Mouse (Mus musculus) limb, embryonic 14.5 days (tissue): ENCODE data around the gene Ptpdc1. TPM values are rescaled to one million over a fixed set of nuclear protein-coding genes. Genes with fewer than 3 reads are reported as not detected.

ENCODE experiments used
- ATAC-seq: fragments of 200-750 bp; cut with Nextera tagmentation; 2 replicates; pipeline ENCODE4 v1.8.0; 2017; ENCODE audit warnings: low read depth, moderate number of reproducible peaks, moderate TSS enrichment; ENCODE audit not compliant: low FRiP score
- DNase-seq: peaks from one replicate; pipeline ENCODE4 v3.0.0-alpha.2; 2015; ENCODE audit warnings: low spot score
- H3K27ac ChIP-seq: fragments of 300-500 bp; sonication (generic); replicated peaks from 2 replicates; pipeline ENCODE4 v1.5.1; 2014; ENCODE audit warnings: low read depth, mild to moderate bottlenecking, low read length, moderate library complexity, mixed read lengths
- H3K27me3 ChIP-seq: fragments of 300-500 bp; sonication (generic); 2 replicates; pipeline ENCODE4 v1.6.1; 2014; ENCODE audit warnings: low read length, mixed read lengths; ENCODE audit not compliant: control insufficient read depth, insufficient read depth
- H3K36me3 ChIP-seq: fragments of 300-500 bp; sonication (generic); 2 replicates; pipeline ENCODE4 v1.6.1; 2014; ENCODE audit warnings: mild to moderate bottlenecking, low read length, moderate library complexity, mixed read lengths; ENCODE audit not compliant: control insufficient read depth, insufficient read depth
- H3K4me1 ChIP-seq: fragments of 300-500 bp; sonication (generic); 2 replicates; pipeline ENCODE4 v1.6.1; 2014; ENCODE audit warnings: antibody characterized with exemption, low read length, mixed read lengths; ENCODE audit not compliant: control insufficient read depth, insufficient read depth
- H3K4me2 ChIP-seq: fragments of 300-500 bp; sonication (generic); replicated peaks from 2 replicates; pipeline ENCODE4 v1.6.1; 2014; ENCODE audit warnings: low read depth, mild to moderate bottlenecking, low read length, moderate library complexity; ENCODE audit not compliant: severe bottlenecking
- H3K4me3 ChIP-seq: fragments of 300-500 bp; sonication (generic); replicated peaks from 2 replicates; pipeline ENCODE4 v1.5.1; 2014; ENCODE audit warnings: low read length
- H3K9ac ChIP-seq: fragments of 300-500 bp; sonication (generic); 2 replicates; pipeline ENCODE4 v1.6.1; 2014; ENCODE audit warnings: mild to moderate bottlenecking, low read depth, low read length, moderate library complexity; ENCODE audit not compliant: severe bottlenecking
- H3K9me3 ChIP-seq: fragments of 300-500 bp; sonication (generic); 2 replicates; pipeline ENCODE4 v1.6.1; 2016; ENCODE audit warnings: low read length; ENCODE audit not compliant: control insufficient read depth
- POLR2A ChIP-seq: fragments of 200-500 bp; IDR thresholded peaks from 2 replicates; pipeline ENCODE4 v1.8.0; 2012; ENCODE audit warnings: inconsistent platforms, mild to moderate bottlenecking, moderate library complexity, borderline replicate concordance; ENCODE audit not compliant: insufficient read depth, insufficient read length; ENCODE audit errors: extremely low read depth
- WGBS: fragments of 180-500 bp; shearing (Covaris S2); extraction: QIAGEN DNeasy Blood & Tissue Kit; methylation state at CpG from one replicate; pipeline ENCODE4 v1.1.7; 2014; 5-methylcytosine and 5-hydroxymethylcytosine counted together
- polyA plus RNA-seq, 2 experiments: library from polyadenylated mRNA; depleted of rRNA in 1 of 2; stranded (reverse) in 1 of 2; unstranded in 1 of 2; fragments of >200 nt; fragmentation: Nextera tagmentation in 1 of 2; extraction: Ambion mirVana in 1 of 2; gene quantifications; 2 replicates each; pipeline versions ENCODE4 v1.2.1 to v1.2.3; 2012 to 2014

Gene Ptpdc1
- polyA plus RNA-seq, 2 experiments, result 16.3 to 20.2 TPM

GRCm38 (mm10) chr13:48604591-48604990, 20.9 kb downstream of the Ptpdc1 start:
- Histone ChIP-seq H3K4me3 (no peak overlapping the region), H3K4me2 (no peak overlapping the region), H3K27ac (no peak overlapping the region), H3K9me3 (no peaks in the 10 kb centered on the region), H3K27me3 (no peaks in the 10 kb centered on the region), H3K36me3 (peaks cover 18% of the 10 kb centered on the region; the same call in 1 of the 2 replicates), H3K4me1 (peaks cover 4% of the 10 kb centered on the region; the same call in 1 of the 2 replicates), H3K9ac (no peak overlapping the region)
- TF ChIP-seq POLR2A, result no peak
- no peak for DNase-seq
- WGBS, result 91% methylated on average over 5 of the region's 5 CpGs
- ATAC-seq, result no peak

DNA sequence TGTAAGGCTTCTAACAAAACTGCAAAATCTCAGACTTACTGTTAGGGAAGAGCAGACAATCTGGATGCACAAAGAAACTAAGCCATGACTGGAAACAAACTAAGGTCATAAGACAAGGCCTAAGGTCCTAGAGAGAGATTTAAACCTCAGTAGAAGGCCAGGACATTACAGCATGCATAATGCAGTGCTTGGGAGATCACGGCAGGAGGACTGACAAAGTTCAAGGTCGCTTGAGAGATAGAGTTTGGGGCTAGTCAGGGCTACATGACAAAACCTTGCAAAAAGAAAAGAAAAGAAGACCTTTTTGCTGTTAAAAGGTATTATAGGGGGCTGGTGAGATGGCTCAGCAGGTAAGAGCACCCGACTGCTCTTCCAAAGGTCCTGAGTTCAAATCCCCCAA, 22.2 kb downstream of the Ptpdc1 start:
- no peak overlapping the region for H3K4me2 ChIP-seq
- 87% methylated on average over 3 of the region's 3 CpGs for WGBS
- DNase-seq, result no peak
- TF ChIP-seq POLR2A, result no peak
- no peak overlapping the region for H3K4me3 ChIP-seq
- no peak overlapping the region for H3K9ac ChIP-seq
- H3K27ac ChIP-seq, result no peak overlapping the region
- no peaks in the 10 kb centered on the region for H3K27me3 ChIP-seq
- ATAC-seq, result no peak
- H3K9me3 ChIP-seq, result no peaks in the 10 kb centered on the region
- no peaks in the 10 kb centered on the region for H3K4me1 ChIP-seq
- peaks cover 18% of the 10 kb centered on the region; the same call in 1 of the 2 replicates for H3K36me3 ChIP-seq

- DNase-seq, result no peak
- 64% methylated on average over 7 of the region's 7 CpGs for WGBS
- no peak overlapping the region for H3K4me2 ChIP-seq
- no peak overlapping the region for H3K9ac ChIP-seq
- ATAC-seq, result no peak
- no peak overlapping the region for H3K4me3 ChIP-seq
- H3K9me3 ChIP-seq, result no peaks in the 10 kb centered on the region
- TF ChIP-seq POLR2A, result no peak
- peaks cover 20% of the 10 kb centered on the region for H3K36me3 ChIP-seq
- H3K27me3 ChIP-seq, result no peaks in the 10 kb centered on the region
- H3K4me1 ChIP-seq, result peaks cover 19% of the 10 kb centered on the region
- no peak overlapping the region for H3K27ac ChIP-seq
Measured at GRCm38 (mm10) chr13:48594605-48595004, 30.9 kb downstream of the Ptpdc1 start.

GRCm38 (mm10) chr13:48594031-48594430, 31.4 kb downstream of the Ptpdc1 start:
- no peak for DNase-seq
- Histone ChIP-seq H3K27me3 (no peaks in the 10 kb centered on the region), H3K9me3 (no peaks in the 10 kb centered on the region), H3K27ac (0 out of 2 replicates have a peak overlapping the region, but pooled peaks have one; percentile 19), H3K4me2 (no peak overlapping the region), H3K4me1 (peaks cover 19% of the 10 kb centered on the region), H3K4me3 (no peak overlapping the region), H3K36me3 (peaks cover 23% of the 10 kb centered on the region), H3K9ac (no peak overlapping the region)
- ATAC-seq, result no peak
- no peak for TF ChIP-seq POLR2A
- 57% methylated on average over 10 of the region's 10 CpGs for WGBS

- no peak; the same call in 1 of the 2 replicates for ATAC-seq
- H3K36me3 ChIP-seq, result peaks cover 28% of the 10 kb centered on the region
- no peak overlapping the region for H3K4me2 ChIP-seq
- 0 out of 2 replicates have a peak overlapping the region, but pooled peaks have one; percentile 16 for H3K9ac ChIP-seq
- H3K9me3 ChIP-seq, result no peaks in the 10 kb centered on the region
- 52% methylated on average over 15 of the region's 15 CpGs for WGBS
- H3K4me1 ChIP-seq, result peaks cover 19% of the 10 kb centered on the region
- peak; percentile 39 for DNase-seq
- no peak for TF ChIP-seq POLR2A
- no peak overlapping the region for H3K4me3 ChIP-seq
- H3K27me3 ChIP-seq, result no peaks in the 10 kb centered on the region
- no peak overlapping the region for H3K27ac ChIP-seq
Measured at GRCm38 (mm10) chr13:48593181-48593580, 32.3 kb downstream of the Ptpdc1 start.

DNA sequence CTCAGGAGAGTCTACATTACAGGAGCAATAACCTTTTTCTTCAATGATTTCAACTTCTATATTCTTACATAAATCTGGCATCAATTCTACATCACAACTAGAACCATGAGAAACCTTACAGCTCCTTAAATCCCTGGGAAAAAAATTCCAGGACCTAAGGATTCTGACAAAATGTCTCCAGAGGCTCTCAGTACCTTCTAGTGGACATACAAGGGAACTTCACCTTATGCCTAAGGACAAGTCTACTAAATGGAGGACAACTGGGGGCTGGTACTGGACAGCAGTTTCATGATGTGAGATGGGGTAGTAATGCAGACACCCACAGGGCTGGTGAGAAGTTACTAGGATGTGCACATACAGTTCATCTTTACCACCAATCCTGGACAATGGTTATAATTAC, 34.7 kb downstream of the Ptpdc1 start:
- Histone ChIP-seq H3K9ac (no peak overlapping the region), H3K27me3 (no peaks in the 10 kb centered on the region), H3K4me2 (no peak overlapping the region), H3K4me3 (no peak overlapping the region), H3K9me3 (no peaks in the 10 kb centered on the region), H3K27ac (no peak overlapping the region), H3K4me1 (peaks cover 19% of the 10 kb centered on the region), H3K36me3 (peaks cover 37% of the 10 kb centered on the region)
- ATAC-seq (no peak), DNase-seq (no peak)
- no peak for TF ChIP-seq POLR2A
